Mouse (Mus musculus): Measurements from ENCODE around the gene Slc25a43. TPM values are rescaled to one million over a fixed set of nuclear protein-coding genes. Genes with fewer than 3 reads are reported as not detected.
A peak's percentile ranks its signal among the peaks of the same experiment; 100 is the strongest.

Slc25a43 gene
- polyA plus RNA-seq, 1 experiment from 2014 or later, result 1.5 TPM

DNA sequence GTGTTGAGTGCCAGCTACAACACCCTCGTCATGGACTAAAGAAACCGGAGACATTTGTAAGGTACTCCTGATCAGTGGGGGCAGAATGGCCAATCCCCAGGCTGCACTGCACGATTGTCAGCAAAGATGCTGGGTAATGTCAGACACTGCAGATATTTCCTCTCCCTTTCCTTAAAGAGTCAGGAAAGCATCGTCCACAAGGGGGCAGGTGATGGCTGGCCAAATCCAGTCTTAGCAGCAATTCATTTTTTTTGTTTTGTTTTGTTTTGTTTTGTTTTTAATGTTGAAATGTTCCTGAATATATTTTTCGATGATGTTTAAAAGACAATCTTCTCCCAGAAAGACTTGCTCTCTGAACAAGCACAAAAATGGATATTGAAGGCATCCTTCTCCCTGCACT lies 67.9 kb downstream of the Slc25a43 start:
- H3K4me2 ChIP-seq, result no peak overlapping the region
- no peaks in the 10 kb centered on the region for H3K27me3 ChIP-seq (replicated peaks)
- no peak overlapping the region for H3K9ac ChIP-seq (replicated peaks)
- H3K27ac ChIP-seq (replicated peaks), result no peak overlapping the region
- peaks cover 9% of the 10 kb centered on the region for H3K4me1 ChIP-seq
- no peaks in the 10 kb centered on the region for H3K36me3 ChIP-seq
- no peak overlapping the region for H3K4me3 ChIP-seq (replicated peaks)
- no peak for ATAC-seq (ENCODE audit: low FRiP score)
- 51% methylated on average over 5 of the region's 5 CpGs for WGBS
- H3K9me3 ChIP-seq (replicated peaks), result no peaks in the 10 kb centered on the region

GRCm38 (mm10) chrX:36814161-36814836 lies 70.8 kb downstream of the Slc25a43 start:
- Histone ChIP-seq H3K9ac (replicated peaks) (no peak overlapping the region), H3K4me1 (peaks cover 3% of the 10 kb centered on the region; the same call in 1 of the 2 replicates), H3K36me3 (no peaks in the 10 kb centered on the region), H3K4me3 (replicated peaks) (no peak overlapping the region), H3K9me3 (replicated peaks) (no peaks in the 10 kb centered on the region), H3K27ac (replicated peaks) (no peak overlapping the region), H3K4me2 (no peak overlapping the region), H3K27me3 (replicated peaks) (no peaks in the 10 kb centered on the region)
- ATAC-seq (ENCODE audit: low FRiP score), result no peak
- WGBS, result 68% methylated on average over 8 of the region's 8 CpGs

DNA sequence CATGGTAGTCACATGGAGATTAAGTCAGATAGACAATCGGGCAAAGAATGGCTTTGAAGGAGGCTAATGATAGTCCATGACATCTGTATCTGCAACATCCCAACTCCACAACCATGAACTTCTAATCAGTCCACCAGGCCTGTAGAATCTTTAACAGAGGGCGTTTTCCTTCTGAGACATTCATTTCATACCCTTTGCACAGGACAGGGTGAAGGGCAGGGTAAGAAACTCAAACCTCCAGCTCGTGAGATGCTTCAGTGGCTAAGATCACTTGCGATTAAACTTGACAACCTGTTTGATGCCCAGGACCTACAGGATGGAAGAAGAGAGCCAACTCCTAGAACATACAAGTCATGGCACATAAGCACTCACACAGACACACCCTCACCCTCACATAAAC lies 71.6 kb downstream of the Slc25a43 start:
- H3K27ac ChIP-seq (replicated peaks), result no peak overlapping the region
- WGBS, result 88% methylated on average over 4 of the region's 4 CpGs
- no peaks in the 10 kb centered on the region for H3K27me3 ChIP-seq (replicated peaks)
- no peaks in the 10 kb centered on the region for H3K9me3 ChIP-seq (replicated peaks)
- no peak overlapping the region for H3K4me2 ChIP-seq
- peaks cover 3% of the 10 kb centered on the region; the same call in 1 of the 2 replicates for H3K4me1 ChIP-seq
- no peak overlapping the region for H3K9ac ChIP-seq (replicated peaks)
- no peak overlapping the region for H3K4me3 ChIP-seq (replicated peaks)
- no peaks in the 10 kb centered on the region for H3K36me3 ChIP-seq
- ATAC-seq (ENCODE audit: low FRiP score), result no peak

- Histone ChIP-seq H3K9me3 (replicated peaks) (no peaks in the 10 kb centered on the region), H3K9ac (replicated peaks) (no peak overlapping the region), H3K27ac (replicated peaks) (no peak overlapping the region), H3K4me1 (peaks cover 3% of the 10 kb centered on the region; the same call in 1 of the 2 replicates), H3K4me2 (no peak overlapping the region), H3K36me3 (no peaks in the 10 kb centered on the region), H3K4me3 (replicated peaks) (no peak overlapping the region), H3K27me3 (replicated peaks) (no peaks in the 10 kb centered on the region)
- 88% methylated on average over 3 of the region's 4 CpGs for WGBS
- no peak for ATAC-seq (ENCODE audit: low FRiP score)
Measured at GRCm38 (mm10) chrX:36815439-36815838, 72.0 kb downstream of the Slc25a43 start.

DNA sequence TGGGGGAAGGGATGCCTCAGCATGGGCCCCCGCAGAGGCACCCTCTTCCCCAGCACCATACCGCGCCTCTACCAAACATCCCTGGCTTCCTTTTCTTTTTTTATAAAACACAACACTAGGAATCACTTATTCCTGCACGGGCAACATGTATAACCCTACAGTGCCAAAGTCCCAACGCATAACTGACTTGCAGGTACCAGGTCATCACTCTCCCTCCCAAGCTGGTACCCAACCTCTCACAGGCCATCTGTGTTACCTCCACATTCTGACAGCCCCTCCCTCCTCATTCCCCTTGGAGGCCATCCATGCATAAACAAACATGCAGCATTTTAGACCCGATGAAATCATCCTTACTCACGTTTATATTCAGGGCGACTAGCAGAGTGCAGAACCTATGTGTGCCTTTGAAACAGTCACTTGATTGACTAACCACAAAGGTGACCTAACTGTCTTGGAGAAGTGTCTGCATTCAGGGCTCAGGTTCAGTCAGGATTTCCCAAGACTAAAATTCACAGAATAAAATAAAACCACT lies 73.0 kb downstream of the Slc25a43 start:
- H3K9ac ChIP-seq (replicated peaks), result no peak overlapping the region
- no peak overlapping the region for H3K27ac ChIP-seq (replicated peaks)
- no peaks in the 10 kb centered on the region for H3K27me3 ChIP-seq (replicated peaks)
- 26% methylated on average over 8 of the region's 8 CpGs for WGBS
- H3K9me3 ChIP-seq (replicated peaks), result no peaks in the 10 kb centered on the region
- no peak overlapping the region for H3K4me3 ChIP-seq (replicated peaks)
- no peaks in the 10 kb centered on the region for H3K36me3 ChIP-seq
- ATAC-seq (ENCODE audit: low FRiP score), result peak; percentile 50
- peaks cover 3% of the 10 kb centered on the region; the same call in 1 of the 2 replicates for H3K4me1 ChIP-seq
- peak overlapping the region; percentile 47 for H3K4me2 ChIP-seq

DNA sequence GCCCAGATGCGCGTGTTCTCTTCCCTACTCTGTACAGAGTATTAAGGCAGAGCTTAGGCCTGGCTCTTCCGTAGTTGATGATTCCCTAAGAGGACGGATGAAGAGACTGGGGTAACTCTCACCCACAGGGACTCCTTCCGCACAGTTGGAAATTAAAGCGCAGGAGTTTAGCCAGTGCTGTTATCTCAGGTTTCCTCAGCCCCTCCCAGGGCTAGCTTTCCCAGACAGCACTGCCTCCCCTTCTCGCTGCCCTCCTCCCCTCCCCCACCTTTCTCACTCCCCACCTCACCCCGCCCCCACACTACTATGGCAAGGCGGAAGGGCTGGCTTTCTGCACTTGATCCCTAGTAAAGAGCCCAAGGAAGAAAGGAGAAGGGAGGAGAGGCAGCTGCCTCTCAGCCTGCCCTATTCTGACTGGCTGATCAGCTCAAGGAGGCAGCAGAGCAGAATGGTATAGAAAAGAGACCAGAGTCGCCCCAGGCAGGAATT lies 73.5 kb downstream of the Slc25a43 start:
- 12% methylated on average over 10 of the region's 10 CpGs for WGBS
- Histone ChIP-seq H3K27ac (replicated peaks) (peak overlapping the region; percentile 74), H3K36me3 (no peaks in the 10 kb centered on the region), H3K9ac (replicated peaks) (no peak overlapping the region), H3K4me1 (peaks cover 3% of the 10 kb centered on the region; the same call in 1 of the 2 replicates), H3K4me2 (peak overlapping the region; percentile 47), H3K27me3 (replicated peaks) (no peaks in the 10 kb centered on the region), H3K4me3 (replicated peaks) (peak overlapping the region; percentile 8; the same call in 1 of the 2 replicates), H3K9me3 (replicated peaks) (no peaks in the 10 kb centered on the region)
- peak; percentile 79 for ATAC-seq (ENCODE audit: low FRiP score)

DNA sequence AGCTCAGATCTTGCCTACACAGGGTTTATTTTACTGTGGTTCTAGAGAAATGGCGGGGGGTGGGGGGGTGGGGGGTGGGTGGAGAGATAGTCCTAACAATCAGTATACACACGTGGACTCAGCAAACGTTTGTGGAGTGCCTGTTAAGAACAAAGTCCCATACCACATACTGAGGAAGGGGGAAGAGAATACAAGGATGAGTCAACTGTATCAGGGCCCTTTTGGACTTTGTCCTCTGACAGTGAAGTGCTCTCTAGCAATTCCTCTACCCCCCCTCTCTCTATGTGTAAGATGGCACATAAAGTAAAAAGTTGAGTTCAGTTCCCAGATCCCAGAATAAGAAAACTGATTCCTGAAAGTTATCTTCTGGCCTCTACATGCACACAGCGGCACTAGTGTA lies 76.1 kb downstream of the Slc25a43 start:
- WGBS, result 62% methylated on average over 4 of the region's 4 CpGs
- H3K27ac ChIP-seq (replicated peaks), result no peak overlapping the region
- peaks cover 3% of the 10 kb centered on the region; the same call in 1 of the 2 replicates for H3K4me1 ChIP-seq
- H3K4me2 ChIP-seq, result no peak overlapping the region
- no peak for ATAC-seq (ENCODE audit: low FRiP score)
- no peak overlapping the region for H3K4me3 ChIP-seq (replicated peaks)
- no peaks in the 10 kb centered on the region for H3K27me3 ChIP-seq (replicated peaks)
- H3K36me3 ChIP-seq, result no peaks in the 10 kb centered on the region
- H3K9me3 ChIP-seq (replicated peaks), result no peaks in the 10 kb centered on the region
- H3K9ac ChIP-seq (replicated peaks), result no peak overlapping the region

DNA sequence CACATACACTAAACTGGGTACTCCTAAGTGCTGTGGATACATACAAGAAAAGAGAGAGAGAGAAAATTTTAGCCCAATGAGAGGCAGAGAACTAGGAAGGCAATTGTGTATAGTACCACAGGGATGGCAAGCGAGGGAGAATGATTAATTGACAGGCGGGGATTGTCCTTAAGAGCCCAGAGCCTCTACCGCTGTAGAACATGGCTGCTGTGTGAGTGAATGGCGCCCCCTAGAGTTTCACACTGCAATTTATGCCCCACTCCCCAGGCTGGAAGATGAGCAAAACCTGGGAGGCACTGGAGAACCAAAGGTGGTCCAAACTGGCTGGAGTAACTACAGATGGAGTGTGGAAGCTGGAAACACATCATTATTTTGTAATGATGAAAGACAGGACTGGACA lies 76.7 kb downstream of the Slc25a43 start:
- H3K27ac ChIP-seq (replicated peaks), result no peak overlapping the region
- H3K27me3 ChIP-seq (replicated peaks), result no peaks in the 10 kb centered on the region
- H3K9ac ChIP-seq (replicated peaks), result no peak overlapping the region
- peaks cover 3% of the 10 kb centered on the region; the same call in 1 of the 2 replicates for H3K4me1 ChIP-seq
- no peaks in the 10 kb centered on the region for H3K9me3 ChIP-seq (replicated peaks)
- ATAC-seq (ENCODE audit: low FRiP score), result 0 out of 2 replicates have a peak, but pooled peaks have one; percentile 27
- no peaks in the 10 kb centered on the region for H3K36me3 ChIP-seq
- H3K4me3 ChIP-seq (replicated peaks), result no peak overlapping the region
- 12% methylated on average over 4 of the region's 4 CpGs for WGBS
- no peak overlapping the region for H3K4me2 ChIP-seq

- Histone ChIP-seq H3K4me2 (no peak overlapping the region), H3K27ac (replicated peaks) (no peak overlapping the region), H3K9me3 (replicated peaks) (no peaks in the 10 kb centered on the region), H3K27me3 (replicated peaks) (no peaks in the 10 kb centered on the region), H3K9ac (replicated peaks) (no peak overlapping the region), H3K36me3 (no peaks in the 10 kb centered on the region), H3K4me3 (replicated peaks) (no peak overlapping the region), H3K4me1 (no peaks in the 10 kb centered on the region)
- WGBS, result 88% methylated on average over 10 of the region's 10 CpGs
- no peak for ATAC-seq (ENCODE audit: low FRiP score)
Measured at GRCm38 (mm10) chrX:36823932-36824711, 80.7 kb downstream of the Slc25a43 start.

GRCm38 (mm10) chrX:36825032-36825431 lies 81.6 kb downstream of the Slc25a43 start:
- 62% methylated on average over 2 of the region's 2 CpGs for WGBS
- Histone ChIP-seq H3K27me3 (replicated peaks) (no peaks in the 10 kb centered on the region), H3K4me1 (no peaks in the 10 kb centered on the region), H3K4me2 (no peak overlapping the region), H3K27ac (replicated peaks) (no peak overlapping the region), H3K4me3 (replicated peaks) (no peak overlapping the region), H3K36me3 (no peaks in the 10 kb centered on the region), H3K9ac (replicated peaks) (no peak overlapping the region), H3K9me3 (replicated peaks) (no peaks in the 10 kb centered on the region)
- ATAC-seq (ENCODE audit: low FRiP score), result no peak
